Mouse (Mus musculus) embryo, embryonic 11 days (tissue): ENCODE data around the gene Lypd1.

Source experiments
- DNase-seq: peaks from one replicate; pipeline ENCODE4 v3.0.0-alpha.2; 2015

Gene Lypd1

DNA sequence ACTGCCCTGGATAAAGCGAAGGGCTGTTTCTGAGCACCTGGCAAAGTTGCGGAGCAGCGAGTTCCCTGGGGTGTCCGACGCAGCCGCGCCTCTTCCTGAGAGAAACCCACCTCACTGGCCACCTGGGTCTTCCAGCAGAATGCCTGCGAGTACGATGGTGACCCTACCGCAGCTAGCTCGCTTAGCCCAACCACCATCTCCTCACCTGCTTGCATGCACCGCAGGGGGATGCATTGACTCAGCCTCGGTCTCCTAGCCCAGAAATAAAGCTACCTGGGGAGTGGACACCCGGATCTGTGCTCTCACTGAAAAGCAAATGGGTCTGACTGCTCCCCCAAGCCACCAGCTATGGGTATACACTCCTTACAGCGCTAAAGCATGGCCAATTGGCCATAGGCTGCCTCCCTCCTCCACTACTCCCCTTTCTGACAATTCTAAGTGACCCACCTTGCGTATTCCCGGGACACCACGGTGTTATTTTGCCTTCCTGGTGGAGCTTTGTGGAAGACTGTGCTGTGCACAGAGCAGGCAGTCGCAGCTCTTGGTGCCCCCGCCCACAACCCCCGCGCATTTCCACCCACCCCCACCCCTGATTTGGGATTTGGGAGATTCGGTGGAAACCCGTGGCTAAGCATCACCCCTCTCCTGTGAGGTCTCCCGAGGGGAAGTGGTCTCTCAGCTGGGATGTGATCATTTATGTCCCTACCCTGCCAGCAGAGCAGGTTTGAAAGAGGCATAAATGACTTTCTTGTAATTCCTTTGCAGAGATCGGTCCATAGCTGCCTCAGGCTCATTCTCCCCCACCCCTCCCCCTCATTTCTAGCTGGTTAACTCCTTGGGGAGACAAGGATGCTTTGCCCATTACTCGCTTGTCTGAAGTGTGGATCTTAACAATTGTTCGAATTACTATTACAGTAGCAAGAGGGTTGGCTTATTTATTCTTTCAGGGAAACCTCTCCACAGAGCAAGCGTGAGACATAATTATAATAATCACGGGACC, at the start of gene Lypd1:
Gene Lypd1, minus strand, starts transcription at position 501 of the 1,000 bp plus-strand sequence.
- DNase-seq, result peak; percentile 6

DNA sequence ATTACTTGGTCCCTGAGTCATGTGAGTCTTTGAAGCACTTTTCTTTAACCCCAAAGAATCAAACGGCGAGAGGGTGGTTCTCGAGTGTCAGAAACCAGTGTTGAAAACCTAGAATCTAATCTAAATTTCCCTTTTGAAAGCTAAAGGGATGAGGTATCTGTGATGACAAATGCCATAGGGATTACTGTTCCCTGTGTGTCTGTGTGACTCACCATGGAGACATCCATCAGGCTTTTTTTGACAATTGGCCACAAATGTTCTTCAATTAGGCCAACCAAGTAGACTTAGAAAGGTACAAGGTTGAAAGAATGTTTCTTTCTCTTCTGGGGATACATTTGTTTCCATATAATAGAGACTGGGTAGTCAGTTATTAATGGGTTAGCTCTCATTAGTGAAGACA, 38.1 kb upstream of the Lypd1 start:
- no peak for DNase-seq

DNA sequence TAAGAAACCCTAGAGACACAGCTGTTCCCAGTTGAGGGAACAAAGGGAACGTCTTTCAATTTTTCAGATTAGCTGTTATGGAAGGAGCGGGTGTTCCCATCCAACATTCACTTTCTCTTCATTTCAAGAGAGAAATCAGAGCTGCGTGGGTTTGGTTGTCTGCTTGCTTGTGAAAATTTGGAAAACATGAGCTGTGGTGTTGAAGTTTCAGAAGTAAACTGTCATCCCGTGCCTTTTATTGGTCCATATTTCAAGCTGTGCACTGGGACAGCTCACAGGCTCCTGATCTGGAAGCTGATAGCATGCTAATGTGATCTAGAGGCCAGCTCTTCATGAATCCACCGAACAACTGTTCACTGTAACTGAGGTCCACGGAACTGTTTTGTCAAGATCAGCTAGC, 36.2 kb upstream of the Lypd1 start:
- no peak for DNase-seq

DNA sequence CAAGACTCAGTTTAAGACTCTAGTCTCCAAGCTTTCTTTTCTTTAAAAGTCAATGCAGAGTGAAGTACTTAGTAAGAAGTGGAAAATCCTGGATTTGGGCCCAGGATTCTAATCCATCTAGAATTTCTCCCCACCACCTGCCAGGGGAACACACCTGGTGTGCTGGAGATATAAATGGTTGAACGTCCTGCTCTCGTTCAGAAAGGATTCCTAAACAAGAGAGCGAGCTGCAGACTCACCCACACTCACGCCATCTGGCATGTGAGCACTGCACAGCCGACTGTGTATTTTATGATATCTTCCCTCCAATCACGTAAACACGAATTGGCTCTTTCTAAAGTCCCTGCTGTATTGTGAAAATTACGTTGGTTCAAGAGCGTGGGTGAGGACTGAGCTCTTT, 32.2 kb upstream of the Lypd1 start:
- no peak for DNase-seq

DNA sequence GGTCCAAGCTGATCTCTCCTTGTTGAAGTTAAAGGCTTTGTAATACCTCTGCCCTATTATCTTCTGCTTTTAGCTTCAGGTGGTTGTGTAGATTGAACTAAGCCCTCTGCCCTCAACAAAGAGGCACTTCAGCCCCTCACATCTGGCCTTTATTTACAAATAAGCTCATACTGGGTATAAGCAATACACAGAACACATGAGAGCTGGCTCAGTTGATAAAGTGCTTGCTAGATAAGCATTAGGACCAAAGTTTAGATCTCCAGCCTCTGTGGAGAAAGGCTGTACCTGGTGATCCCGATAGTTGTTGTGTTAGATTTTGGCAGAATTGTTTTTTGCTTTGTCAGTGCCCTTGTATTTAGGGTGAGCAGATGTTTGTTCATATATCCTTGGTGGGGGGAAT, 30.4 kb upstream of the Lypd1 start:
- no peak for DNase-seq

DNA sequence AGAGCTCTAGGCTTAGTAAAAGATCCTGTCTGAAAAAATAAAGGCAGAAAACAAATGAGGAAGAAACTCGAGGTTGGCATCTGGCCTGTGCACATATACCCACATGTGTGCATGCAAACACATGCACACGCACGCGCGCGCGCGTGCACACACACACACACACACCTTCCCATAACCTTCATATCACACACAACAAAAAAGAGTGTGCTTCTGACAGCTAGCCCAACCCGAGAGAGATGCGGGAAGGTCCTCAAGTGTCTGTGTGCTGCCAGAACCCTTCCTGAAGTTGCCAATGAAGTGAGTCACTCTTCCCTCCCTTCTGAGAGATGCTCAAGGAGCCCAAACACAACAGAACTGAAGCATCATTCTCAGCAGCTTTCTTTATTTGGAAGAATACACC, 12.6 kb upstream of the Lypd1 start:
- DNase-seq, result no peak

DNA sequence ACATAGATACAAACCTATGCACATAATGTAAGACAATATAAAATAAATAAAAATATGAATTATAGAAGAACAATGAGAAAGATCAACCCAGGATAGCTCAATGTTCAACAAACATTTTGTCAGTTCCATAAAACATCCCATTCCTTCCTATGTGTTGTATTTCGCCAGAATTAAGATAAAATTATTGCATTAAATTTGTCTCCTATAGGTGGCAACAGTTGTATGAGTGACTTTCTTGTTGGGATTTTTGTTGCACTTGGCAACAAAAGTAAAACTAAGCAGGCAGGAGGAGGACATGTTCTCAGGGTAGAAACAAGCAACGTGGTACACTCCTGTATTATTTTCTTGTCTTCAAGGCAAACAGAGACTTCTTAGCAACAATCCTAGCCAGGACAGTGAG, 10.2 kb upstream of the Lypd1 start:
- no peak for DNase-seq

DNA sequence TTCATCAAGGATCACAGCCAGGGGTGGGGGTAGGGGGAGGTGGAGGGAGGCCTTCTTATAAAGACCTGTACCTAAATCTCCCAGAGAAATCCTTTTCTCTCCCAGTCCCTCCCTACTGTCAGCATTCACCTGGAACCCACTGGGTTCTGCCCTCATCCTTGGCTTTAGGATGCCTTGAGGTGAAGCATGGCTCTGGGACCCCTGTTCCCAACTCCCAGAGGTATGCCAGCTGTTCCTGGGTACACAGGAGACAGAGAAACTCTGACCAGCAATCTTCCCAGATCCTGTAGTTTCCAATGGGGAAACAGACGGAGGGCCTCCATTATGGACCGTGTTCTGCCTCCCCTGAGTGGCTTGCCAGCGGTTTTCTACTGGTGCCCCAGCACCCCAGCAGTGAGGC, 7.8 kb upstream of the Lypd1 start:
- no peak for DNase-seq

DNA sequence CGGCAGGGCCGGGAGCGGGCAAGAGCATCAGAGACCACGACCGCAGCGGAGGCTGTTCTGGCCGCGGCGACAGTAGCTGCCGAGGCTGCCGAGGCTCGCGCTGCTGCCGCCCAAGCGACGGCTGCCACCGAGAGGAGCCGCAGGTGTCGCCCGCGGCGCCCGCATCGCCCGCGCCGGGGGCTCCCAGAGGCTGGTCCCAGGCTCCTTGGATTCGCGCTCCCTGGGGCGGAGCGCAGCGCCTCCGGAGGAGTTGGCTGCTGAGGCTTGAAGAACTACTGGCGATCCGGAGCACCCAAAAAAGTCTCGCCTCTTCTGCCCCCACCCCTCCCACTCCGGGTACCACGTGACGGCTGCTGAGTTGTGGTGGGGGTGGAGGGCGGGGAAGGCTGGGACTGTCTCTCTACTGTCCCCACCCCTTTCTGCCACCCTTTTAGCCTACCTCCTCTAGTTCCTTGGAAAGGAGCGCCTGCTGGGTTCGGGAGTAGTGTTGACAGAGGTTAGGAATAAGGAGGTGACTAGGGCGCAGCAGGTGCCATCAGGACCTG, 928 bp downstream of the Lypd1 start:
- peak; percentile 61 for DNase-seq

DNA sequence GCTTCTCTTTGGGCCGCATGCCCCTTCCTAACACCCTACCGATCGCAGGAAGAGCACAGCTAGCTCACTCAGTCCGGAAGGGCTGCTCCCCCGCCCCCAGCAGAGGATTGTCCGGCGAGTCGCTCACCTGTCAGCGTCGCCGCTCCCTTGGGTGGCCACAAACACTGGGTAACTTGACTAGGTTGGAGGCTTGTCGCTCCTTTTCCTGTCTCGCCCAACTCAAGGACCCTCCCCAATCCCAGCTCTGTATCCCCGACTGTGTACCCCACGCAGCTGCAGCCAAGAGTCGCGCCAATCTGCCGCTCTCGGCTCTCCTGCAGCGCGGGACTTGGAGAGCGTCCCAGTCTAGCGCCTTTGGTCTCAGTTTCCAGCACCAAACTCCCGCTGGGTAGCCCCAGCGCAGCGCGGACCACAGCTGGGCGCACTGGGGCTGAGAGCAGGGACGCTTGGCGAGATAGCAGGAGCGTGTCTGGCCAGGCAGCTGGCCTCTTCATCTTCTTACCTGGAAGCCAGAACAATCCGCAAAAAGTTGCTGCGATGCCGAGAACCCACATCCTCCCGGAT, 1.5 kb downstream of the Lypd1 start:
- peak; percentile 54 for DNase-seq

DNA sequence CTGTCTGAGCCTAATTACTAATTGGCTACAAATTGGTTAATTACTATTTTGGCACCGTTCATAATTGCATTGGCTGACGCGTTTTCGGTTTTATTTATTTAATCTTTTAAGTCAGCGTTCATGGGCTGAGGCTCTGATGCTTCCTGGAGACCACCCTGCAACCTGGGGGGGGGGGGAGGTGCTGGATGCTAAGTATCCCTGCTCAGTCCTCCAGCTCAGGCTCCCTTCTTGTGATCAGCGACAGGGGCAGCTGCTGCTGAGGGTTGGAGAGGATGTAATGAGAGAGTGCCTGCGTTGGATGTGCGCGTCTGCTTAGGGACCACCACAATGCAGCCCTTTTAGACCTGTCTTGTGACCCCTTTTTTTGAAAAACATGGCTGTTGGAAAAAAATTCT, 2.0 kb downstream of the Lypd1 start:
- DNase-seq, result no peak

DNA sequence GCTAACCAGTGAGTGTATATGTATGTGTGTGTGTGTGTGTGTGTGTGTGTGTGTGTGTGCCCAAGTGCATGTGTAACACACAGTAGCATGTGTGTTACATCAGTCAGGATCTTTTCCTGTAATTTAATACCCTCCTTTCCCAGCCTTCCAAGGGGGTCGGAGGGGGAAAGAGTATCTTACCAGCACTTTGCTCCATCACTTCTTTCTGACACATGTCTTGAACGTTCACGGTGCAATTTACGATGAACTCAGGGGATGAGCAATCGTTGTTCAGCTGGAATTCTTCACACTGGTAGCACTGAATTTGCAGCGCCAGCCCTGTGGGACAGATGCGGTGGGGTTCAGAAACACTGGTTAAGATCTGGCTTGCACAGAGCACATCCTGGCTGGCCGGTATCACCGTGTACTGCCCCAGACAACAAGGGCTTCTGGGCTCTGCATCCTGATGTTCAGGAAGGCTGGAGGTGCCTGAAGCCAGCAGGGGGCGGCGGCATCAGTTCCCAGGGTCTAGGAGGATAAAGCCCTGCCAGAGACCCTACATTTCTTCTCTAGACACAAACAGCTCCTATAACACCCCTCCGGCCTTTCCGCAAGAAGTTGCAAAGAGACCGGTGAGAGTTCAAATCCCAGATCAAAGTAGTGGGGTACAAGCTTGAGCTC, 2.6 kb downstream of the Lypd1 start:
- peak; percentile 72 for DNase-seq

DNA sequence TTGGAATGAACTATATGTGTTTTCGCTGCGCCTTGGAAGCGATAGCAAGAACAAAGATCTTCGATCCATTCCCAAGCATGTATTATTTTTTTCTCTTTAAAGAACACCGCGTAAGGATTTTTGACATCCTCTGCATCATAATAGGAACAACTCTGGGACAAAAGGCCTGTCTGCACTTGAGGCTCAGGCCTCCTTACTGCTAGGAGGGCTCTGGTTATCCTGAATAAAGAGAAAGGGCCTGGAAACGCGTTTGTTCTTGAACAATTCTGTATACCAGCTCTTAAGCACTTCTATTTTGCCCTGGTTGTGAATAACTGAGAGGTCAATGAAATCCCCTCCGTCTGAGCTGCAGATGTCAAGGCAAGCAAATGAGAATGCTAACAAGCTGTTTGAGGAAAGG, 19.7 kb downstream of the Lypd1 start:
- DNase-seq, result no peak

DNA sequence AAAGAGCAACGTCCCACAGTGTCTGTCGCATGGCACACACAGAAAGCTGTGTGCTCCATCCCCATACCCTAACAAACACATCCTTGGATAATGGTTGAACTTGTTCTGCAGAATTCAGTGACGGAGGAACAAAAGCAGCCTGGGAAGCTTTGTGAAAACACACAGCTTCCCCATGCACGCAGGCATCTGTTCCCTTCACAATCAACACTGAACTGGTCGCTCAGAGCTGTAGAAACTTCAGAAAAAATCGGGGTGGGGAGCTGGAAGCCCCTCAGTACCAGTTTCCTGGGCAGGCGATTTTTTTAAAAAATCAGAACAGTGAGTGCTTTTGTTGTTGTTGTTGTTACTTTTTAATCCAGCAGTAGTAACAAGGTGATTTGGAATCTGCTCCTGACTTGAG, 42.8 kb downstream of the Lypd1 start:
- DNase-seq, result no peak

DNA sequence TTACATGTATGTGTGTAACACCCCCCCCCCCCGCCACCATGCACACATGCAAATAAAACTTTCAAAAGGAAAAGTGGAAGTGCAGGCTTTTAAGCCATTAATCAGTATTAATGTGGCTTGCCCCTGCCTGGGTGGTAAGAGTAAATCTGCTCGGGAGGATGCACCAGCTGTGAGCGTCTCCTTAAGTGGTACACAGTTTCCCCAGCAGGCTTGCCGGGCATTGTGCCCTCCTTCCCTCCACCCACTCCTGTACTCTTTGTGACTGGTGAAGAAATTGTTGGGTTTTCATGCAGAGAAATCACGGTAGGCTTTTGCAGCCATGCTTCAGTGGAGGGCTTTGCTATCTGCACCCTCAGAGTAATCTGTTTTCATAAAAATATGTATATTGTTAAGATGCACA, 54.3 kb downstream of the Lypd1 start:
- DNase-seq, result no peak

DNA sequence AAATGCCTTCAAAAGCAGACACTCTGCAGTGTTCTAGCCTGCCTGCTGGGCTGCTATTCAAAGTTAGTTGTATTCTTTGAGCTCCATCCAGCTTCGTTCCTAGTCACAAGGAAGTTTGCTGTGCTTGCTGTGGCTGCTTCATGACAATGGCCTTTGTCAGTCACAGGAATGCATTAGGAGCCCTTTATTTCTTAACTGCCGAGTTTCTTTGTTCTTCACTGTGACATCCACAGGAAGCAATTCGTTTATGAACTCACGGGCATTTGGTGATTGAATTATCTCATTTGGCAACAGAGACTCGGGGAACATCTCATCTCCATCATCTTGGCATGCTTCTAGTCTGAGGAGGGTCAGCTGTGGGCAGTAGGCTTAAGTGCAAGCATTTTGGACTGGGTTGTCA, 58.3 kb downstream of the Lypd1 start:
- DNase-seq, result no peak

DNA sequence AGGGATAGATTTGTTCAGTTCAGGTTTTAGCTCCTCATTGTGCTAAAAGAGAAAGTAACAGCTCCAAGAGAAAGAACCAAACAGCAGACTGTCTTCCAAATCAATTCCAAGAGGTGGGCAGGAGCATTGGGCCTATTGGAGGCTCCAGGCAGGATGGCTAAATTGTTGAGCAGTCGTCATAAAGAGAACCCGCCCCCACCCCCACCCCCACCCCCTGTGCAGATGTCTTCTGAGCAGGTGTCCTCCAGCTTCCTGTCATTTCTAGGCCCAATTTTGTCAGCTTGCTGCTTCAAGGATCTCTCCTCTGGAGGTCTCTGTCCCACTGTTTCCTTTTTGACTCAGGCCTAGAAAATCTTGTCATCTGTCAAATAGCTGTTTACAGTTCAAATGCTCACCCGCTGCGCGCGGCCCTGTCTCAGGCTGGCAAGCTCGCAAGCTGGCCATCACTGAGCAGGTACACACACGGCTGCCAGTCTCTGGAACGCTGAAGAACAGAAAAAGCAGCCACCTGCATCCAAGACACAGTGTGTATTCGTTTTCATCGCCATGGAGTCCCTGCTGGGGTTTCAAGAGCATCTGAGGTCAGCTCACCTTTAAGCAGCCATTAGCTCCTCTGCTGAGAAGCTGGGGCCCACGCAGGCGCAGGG, 73.0 kb downstream of the Lypd1 start:
- DNase-seq, result no peak

DNA sequence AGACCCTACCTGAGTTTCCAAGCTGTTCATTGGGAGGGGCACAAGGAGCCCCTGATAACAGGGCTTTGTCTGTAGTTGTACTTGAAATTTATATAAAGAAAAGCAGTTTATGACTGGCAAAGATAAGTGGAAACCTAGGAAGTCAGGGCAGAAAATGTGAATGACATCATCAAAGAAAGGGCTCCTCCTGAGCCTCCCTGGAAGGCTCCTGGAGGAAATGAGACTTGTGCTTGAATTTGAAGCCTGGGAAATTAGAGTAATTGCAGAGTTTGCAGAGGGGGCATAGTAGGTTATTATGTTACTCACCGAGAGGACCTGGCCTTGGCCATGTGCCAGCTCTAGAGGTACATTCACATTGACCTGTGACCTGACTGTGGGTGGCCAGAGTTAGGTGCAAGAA, 75.4 kb downstream of the Lypd1 start:
- no peak for DNase-seq

DNA sequence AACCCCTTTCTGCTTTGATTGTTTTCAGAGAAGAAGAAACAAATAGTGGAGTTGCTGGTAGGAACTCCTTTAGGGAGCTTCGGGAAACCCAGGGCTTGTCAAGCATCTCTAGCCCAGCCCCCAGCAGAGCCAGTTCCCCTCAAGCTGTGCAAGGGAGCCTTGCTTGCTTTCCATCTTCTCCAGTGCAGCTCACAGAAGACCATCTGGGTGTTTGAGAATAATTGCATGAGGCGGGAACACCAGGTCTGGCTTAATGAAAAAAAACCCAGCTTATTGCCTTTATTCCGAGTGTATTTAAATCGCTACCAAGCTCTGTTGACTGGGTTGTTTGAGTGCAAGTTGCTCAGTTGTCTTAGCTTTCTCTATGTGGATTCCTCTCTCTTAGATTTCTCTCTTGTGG, 89.3 kb downstream of the Lypd1 start:
- DNase-seq, result no peak

DNA sequence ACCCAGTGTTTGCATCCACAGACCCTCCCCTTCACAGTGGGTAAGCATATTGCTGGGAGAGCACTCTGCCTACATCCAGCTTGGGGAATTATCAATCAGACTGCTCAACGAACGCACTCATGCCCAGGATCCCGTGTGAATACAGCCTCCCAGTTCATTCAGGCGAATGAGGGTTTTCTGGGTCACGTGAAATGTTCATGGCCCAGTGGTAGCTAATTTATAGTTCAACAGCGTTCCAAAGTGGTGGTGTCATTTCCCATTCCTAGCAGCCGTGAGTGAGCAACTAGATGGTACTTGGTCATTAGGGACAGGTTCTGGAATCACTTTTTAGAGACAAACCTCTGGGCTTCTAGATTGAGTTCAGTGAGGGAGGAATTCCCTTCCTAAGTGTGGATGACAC, 91.8 kb downstream of the Lypd1 start:
- no peak for DNase-seq
